Mouse (Mus musculus) ES-Bruce4 (cell line): ENCODE data around the gene Foxj2. TPM values are rescaled to one million over a fixed set of nuclear protein-coding genes. Genes with fewer than 3 reads are reported as not detected.
A peak's percentile ranks its signal among the peaks of the same experiment; 100 is the strongest.

Experiments used
- H3K27ac ChIP-seq: 2 replicates; pipeline ENCODE4 v1.5.1; 2012; ENCODE audit warnings: low read length, inconsistent platforms; ENCODE audit not compliant: insufficient read depth
- H3K27me3 ChIP-seq: 2 replicates; pipeline ENCODE4 v1.6.1; 2012; ENCODE audit warnings: mild to moderate bottlenecking, low read length, inconsistent platforms; ENCODE audit not compliant: control insufficient read depth, poor library complexity, insufficient read depth, severe bottlenecking
- H3K36me3 ChIP-seq: 2 replicates; pipeline ENCODE4 v1.6.1; 2012; ENCODE audit warnings: inconsistent platforms, mild to moderate bottlenecking, low read length, moderate library complexity; ENCODE audit not compliant: control insufficient read depth, poor library complexity, insufficient read depth, severe bottlenecking
- H3K4me1 ChIP-seq: one replicate; pipeline ENCODE4 v1.8.1; 2011; ENCODE audit warnings: low read length; ENCODE audit not compliant: control insufficient read depth, insufficient read depth
- H3K4me3 ChIP-seq: 2 replicates; pipeline ENCODE4 v1.5.1; 2011; ENCODE audit warnings: low read depth, mild to moderate bottlenecking, low read length
- H3K9ac ChIP-seq: 2 replicates; pipeline ENCODE4 v1.6.1; 2012; ENCODE audit warnings: low read depth, mild to moderate bottlenecking, inconsistent platforms; ENCODE audit not compliant: poor library complexity, severe bottlenecking
- H3K9me3 ChIP-seq: replicated peaks from 2 replicates; pipeline ENCODE4 v1.6.1; 2012; ENCODE audit warnings: mild to moderate bottlenecking, low read length, inconsistent platforms; ENCODE audit not compliant: control insufficient read depth, poor library complexity, insufficient read depth, severe bottlenecking
- CTCF ChIP-seq: IDR thresholded peaks from one replicate; pipeline ENCODE4 v1.8.1; 2011; ENCODE audit warnings: low read depth, low read length
- EP300 ChIP-seq: IDR thresholded peaks from 2 replicates; pipeline ENCODE4 v1.6.1; 2011; ENCODE audit warnings: low read depth, low read length; ENCODE audit not compliant: insufficient read depth
- POLR2A ChIP-seq: IDR thresholded peaks from one replicate; pipeline ENCODE4 v1.8.1; 2011; ENCODE audit warnings: low read length; ENCODE audit not compliant: insufficient read depth
- polyA plus RNA-seq: library from polyadenylated mRNA; stranded (reverse); fragments of >200 nt; gene quantifications from 2 replicates; pipeline ENCODE4 v1.2.4, GENCODE M21; 2011; ENCODE audit warnings: low read depth; ENCODE audit not compliant: missing spikeins, insufficient read depth, insufficient read length

Gene Foxj2
- polyA plus RNA-seq, 1 experiment: 10.9 TPM

- H3K4me1 ChIP-seq: no peaks in the 10 kb centered on the region
- H3K27me3 ChIP-seq: no peaks in the 10 kb centered on the region
- TF ChIP-seq CTCF: no peak
- TF ChIP-seq EP300: no peak
- TF ChIP-seq POLR2A: no peak
- H3K36me3 ChIP-seq: peaks cover 82% of the 10 kb centered on the region
- peaks cover 11% of the 10 kb centered on the region for H3K9me3 ChIP-seq
- no peak overlapping the region for H3K27ac ChIP-seq
- no peak overlapping the region for H3K4me3 ChIP-seq
- no peak overlapping the region for H3K9ac ChIP-seq
Measured at GRCm38 (mm10) chr6:122883603-122884002, 63.9 kb downstream of the Foxj2 start.

GRCm38 (mm10) chr6:122889599-122889998 is 69.9 kb downstream of the Foxj2 start:
- H3K9me3 ChIP-seq: peaks cover 11% of the 10 kb centered on the region
- H3K4me3 ChIP-seq: no peak overlapping the region
- H3K4me1 ChIP-seq: no peaks in the 10 kb centered on the region
- no peak overlapping the region for H3K9ac ChIP-seq
- no peak overlapping the region for H3K27ac ChIP-seq
- peaks cover 43% of the 10 kb centered on the region for H3K36me3 ChIP-seq
- no peaks in the 10 kb centered on the region for H3K27me3 ChIP-seq
- TF ChIP-seq CTCF: no peak
- TF ChIP-seq POLR2A: no peak
- no peak for TF ChIP-seq EP300

- H3K9ac ChIP-seq: no peak overlapping the region
- peak; percentile 76 for TF ChIP-seq CTCF
- TF ChIP-seq EP300: 0 out of 2 replicates have a peak, but pooled peaks have one; percentile 30
- no peak for TF ChIP-seq POLR2A
- peaks cover 7% of the 10 kb centered on the region for H3K9me3 ChIP-seq
- no peaks in the 10 kb centered on the region for H3K4me1 ChIP-seq
- no peak overlapping the region for H3K27ac ChIP-seq
- no peaks in the 10 kb centered on the region for H3K27me3 ChIP-seq
- no peak overlapping the region for H3K4me3 ChIP-seq
- H3K36me3 ChIP-seq: peaks cover 20% of the 10 kb centered on the region
Measured at GRCm38 (mm10) chr6:122892442-122893049, 72.8 kb downstream of the Foxj2 start.

Other genes starting within 250 kb of the Foxj2 start
- gene Apobec1, start 217.5 kb upstream of the Foxj2 start, polyA plus RNA-seq: 7.9 and 9.7 TPM in 2 replicates
- gene Gdf3, start 209.8 kb upstream of the Foxj2 start, polyA plus RNA-seq: 34.8 and 37.0 TPM in 2 replicates
- 203 and 217 TPM in 2 replicates for gene Dppa3, start 193.5 kb upstream of the Foxj2 start, polyA plus RNA-seq
- 610 and 613 TPM in 2 replicates for gene Nanog, start 112.4 kb upstream of the Foxj2 start, polyA plus RNA-seq
- gene Slc2a3, start 18.3 kb upstream of the Foxj2 start, polyA plus RNA-seq: 1,494 and 1,686 TPM in 2 replicates
- gene C3ar1, start 36.2 kb downstream of the Foxj2 start, polyA plus RNA-seq: 0.15 TPM in 1 of 2 replicates, not detected in the other
- 63.8 and 66.1 TPM in 2 replicates for gene Necap1, start 54.6 kb downstream of the Foxj2 start, polyA plus RNA-seq
- not detected in 2 replicates for gene Clec4a1, start 101.9 kb downstream of the Foxj2 start, polyA plus RNA-seq
- gene Clec4a3, start 132.6 kb downstream of the Foxj2 start, polyA plus RNA-seq: not detected in 2 replicates
- not detected in 2 replicates for gene Clec4a4, start 170.5 kb downstream of the Foxj2 start, polyA plus RNA-seq
- gene Clec4b1, start 230.0 kb downstream of the Foxj2 start, polyA plus RNA-seq: not detected in 2 replicates